Mouse (Mus musculus) liver, embryonic 11.5 days (tissue): Measurements from ENCODE around the gene Zfp655. TPM values are rescaled to one million over a fixed set of nuclear protein-coding genes. Genes with fewer than 3 reads are reported as not detected.
"Not testable (repeated sequence)": the region's sequence is repeated elsewhere in the genome, so short reads cannot be mapped to it uniquely, and the experiment has no call there.

Experiments used
- ATAC-seq: fragments of 200-750 bp; cut with Nextera tagmentation; replicated peaks from 2 replicates; pipeline ENCODE4 v1.8.0; 2017; ENCODE audit warnings: moderate number of reproducible peaks, mild to moderate bottlenecking, moderate TSS enrichment, moderate library complexity; ENCODE audit not compliant: low FRiP score
- DNase-seq: peaks from one replicate; pipeline ENCODE4 v3.0.0-alpha.2; 2017; ENCODE audit warnings: low spot score
- H3K27ac ChIP-seq: fragments of 300-500 bp; sonication (generic); 2 replicates; pipeline ENCODE4 v1.5.1; 2014; ENCODE audit warnings: mild to moderate bottlenecking, low read depth, low read length, control low read depth
- H3K27me3 ChIP-seq: fragments of 300-500 bp; sonication (generic); replicated peaks from 2 replicates; pipeline ENCODE4 v1.6.1; 2014; ENCODE audit warnings: low read length, mixed read lengths; ENCODE audit not compliant: control insufficient read depth, insufficient read depth
- H3K36me3 ChIP-seq: fragments of 300-500 bp; sonication (generic); 2 replicates; pipeline ENCODE4 v1.6.1; 2014; ENCODE audit warnings: mild to moderate bottlenecking, low read length, moderate library complexity, mixed read lengths; ENCODE audit not compliant: control insufficient read depth, insufficient read depth
- H3K4me1 ChIP-seq: fragments of 300-500 bp; sonication (generic); replicated peaks from 2 replicates; pipeline ENCODE4 v1.6.1; 2014; ENCODE audit warnings: low read length, mixed read lengths; ENCODE audit not compliant: control insufficient read depth, insufficient read depth
- H3K4me2 ChIP-seq: fragments of 300-500 bp; sonication (generic); 2 replicates; pipeline ENCODE4 v1.6.1; 2014; ENCODE audit warnings: mild to moderate bottlenecking, control low read depth, moderate library complexity
- H3K4me3 ChIP-seq: fragments of 300-500 bp; sonication (generic); 2 replicates; pipeline ENCODE4 v1.5.1; 2014; ENCODE audit warnings: low read depth, low read length, control low read depth
- H3K9ac ChIP-seq: fragments of 300-500 bp; sonication (generic); 2 replicates; pipeline ENCODE4 v1.6.1; 2014; ENCODE audit warnings: low read depth, low read length, control low read depth
- H3K9me3 ChIP-seq: fragments of 300-500 bp; sonication (generic); 2 replicates; pipeline ENCODE4 v1.6.1; 2016; ENCODE audit warnings: low read length, inconsistent platforms, mixed read lengths; ENCODE audit not compliant: control insufficient read depth
- WGBS: fragments of 180-500 bp; shearing (Covaris S2); extraction: QIAGEN DNeasy Blood & Tissue Kit; methylation state at CpG from one replicate; pipeline ENCODE4 v1.1.7; 2014; 5-methylcytosine and 5-hydroxymethylcytosine counted together
- polyA plus RNA-seq: library from polyadenylated mRNA; unstranded; fragments of >200 nt; fragmentation: Nextera tagmentation; extraction: Ambion mirVana; gene quantifications from 2 replicates; pipeline ENCODE4 v1.2.1, GENCODE M21; 2014

Gene Zfp655
- polyA plus RNA-seq, 1 experiment from 2014 or later: 33.2 TPM

GRCm38 (mm10) chr5:145202446-145202845 lies 29.1 kb upstream of the Zfp655 start:
- Histone ChIP-seq H3K9me3 (no peaks in the 10 kb centered on the region), H3K9ac (no peak overlapping the region), H3K27me3 (no peaks in the 10 kb centered on the region), H3K27ac (no peak overlapping the region), H3K4me2 (no peak overlapping the region), H3K36me3 (0 out of 2 replicates have a peak, but pooled peaks cover 2% of the 10 kb centered on the region), H3K4me3 (no peak overlapping the region), H3K4me1 (peaks cover 13% of the 10 kb centered on the region)
- 51% methylated on average over 3 of the region's 3 CpGs for WGBS
- ATAC-seq (no peak), DNase-seq (no peak)

GRCm38 (mm10) chr5:145203936-145204691 lies 27.4 kb upstream of the Zfp655 start, which contains the start of gene Zkscan5:
Gene Zkscan5 (plus strand): TSS chr5:145204562.
- Histone ChIP-seq H3K9ac (peak within 1 kb of the TSS; percentile 74), H3K4me3 (peak within 1 kb of the TSS; percentile 64), H3K4me2 (peak within 1 kb of the TSS; percentile 74), H3K4me1 (peaks cover 13% of the 10 kb centered on the region), H3K36me3 (peaks cover 5% of the 10 kb centered on the region; the same call in 1 of the 2 replicates), H3K27ac (peak within 1 kb of the TSS; percentile 85), H3K27me3 (no peaks in the 10 kb centered on the region), H3K9me3 (no peaks in the 10 kb centered on the region)
- DNase-seq: peak; percentile 95
- under 1% methylated on average over 22 of the region's 22 CpGs for WGBS
- ATAC-seq: peak; percentile 95

GRCm38 (mm10) chr5:145205041-145205440 lies 26.5 kb upstream of the Zfp655 start:
- peak overlapping the region; percentile 64 for H3K4me3 ChIP-seq
- ATAC-seq (no peak), DNase-seq (no peak)
- peak overlapping the region; percentile 74 for H3K4me2 ChIP-seq
- peaks cover 7% of the 10 kb centered on the region; the same call in 1 of the 2 replicates for H3K36me3 ChIP-seq
- peaks cover 13% of the 10 kb centered on the region for H3K4me1 ChIP-seq
- no peaks in the 10 kb centered on the region for H3K27me3 ChIP-seq
- H3K9ac ChIP-seq: peak overlapping the region; percentile 49
- H3K27ac ChIP-seq: no peak overlapping the region; the same call in 1 of the 2 replicates
- WGBS: 15% methylated on average over 9 of the region's 9 CpGs
- H3K9me3 ChIP-seq: no peaks in the 10 kb centered on the region

GRCm38 (mm10) chr5:145207385-145207784 lies 24.1 kb upstream of the Zfp655 start:
- H3K4me3 ChIP-seq: no peak overlapping the region
- DNase-seq (no peak), ATAC-seq (no peak)
- no peak overlapping the region for H3K4me2 ChIP-seq
- no peaks in the 10 kb centered on the region for H3K27me3 ChIP-seq
- H3K9me3 ChIP-seq: no peaks in the 10 kb centered on the region
- H3K9ac ChIP-seq: no peak overlapping the region
- 92% methylated on average over 6 of the region's 6 CpGs for WGBS
- no peak overlapping the region for H3K27ac ChIP-seq
- peaks cover 6% of the 10 kb centered on the region for H3K4me1 ChIP-seq
- peaks cover 11% of the 10 kb centered on the region; the same call in 1 of the 2 replicates for H3K36me3 ChIP-seq

- H3K36me3 ChIP-seq: peaks cover 11% of the 10 kb centered on the region; the same call in 1 of the 2 replicates
Observed at GRCm38 (mm10) chr5:145207954-145208353, 23.6 kb upstream of the Zfp655 start.

GRCm38 (mm10) chr5:145208391-145208790 lies 23.1 kb upstream of the Zfp655 start:
- not testable (repeated sequence) for DNase-seq, H3K4me1 ChIP-seq, ATAC-seq, H3K27ac ChIP-seq, H3K4me2 ChIP-seq, H3K27me3 ChIP-seq, H3K4me3 ChIP-seq, H3K9ac ChIP-seq, H3K9me3 ChIP-seq
- 58% methylated on average over 11 of the region's 11 CpGs for WGBS
- peaks cover 12% of the 10 kb centered on the region; the same call in 1 of the 2 replicates for H3K36me3 ChIP-seq

More at GRCm38 (mm10) chr5:145207954-145208353, 23.6 kb upstream of the Zfp655 start:
- no peak overlapping the region for H3K9ac ChIP-seq
- 71% methylated on average over 6 of the region's 6 CpGs for WGBS
- no peak overlapping the region for H3K27ac ChIP-seq
- ATAC-seq (no peak), DNase-seq (no peak)
- no peak overlapping the region for H3K4me3 ChIP-seq
- no peaks in the 10 kb centered on the region for H3K27me3 ChIP-seq
- no peaks in the 10 kb centered on the region for H3K9me3 ChIP-seq
- peaks cover 6% of the 10 kb centered on the region for H3K4me1 ChIP-seq
- H3K4me2 ChIP-seq: no peak overlapping the region

- H3K4me1 ChIP-seq: no peaks in the 10 kb centered on the region
Observed at GRCm38 (mm10) chr5:145211340-145211739, 20.2 kb upstream of the Zfp655 start.

GRCm38 (mm10) chr5:145212216-145212615 lies 19.3 kb upstream of the Zfp655 start:
- H3K9ac ChIP-seq: no peak overlapping the region

More at GRCm38 (mm10) chr5:145211340-145211739, 20.2 kb upstream of the Zfp655 start:
- Histone ChIP-seq H3K27ac (no peak overlapping the region), H3K9ac (no peak overlapping the region), H3K27me3 (no peaks in the 10 kb centered on the region), H3K4me2 (no peak overlapping the region), H3K4me3 (no peak overlapping the region), H3K9me3 (no peaks in the 10 kb centered on the region), H3K36me3 (peaks cover 14% of the 10 kb centered on the region; the same call in 1 of the 2 replicates)
- ATAC-seq: no peak
- DNase-seq: no peak
- 97% methylated on average over 4 of the region's 4 CpGs for WGBS

More at GRCm38 (mm10) chr5:145212216-145212615, 19.3 kb upstream of the Zfp655 start:
- ATAC-seq: no peak
- no peak overlapping the region for H3K4me2 ChIP-seq
- H3K27me3 ChIP-seq: no peaks in the 10 kb centered on the region
- H3K27ac ChIP-seq: no peak overlapping the region
- no peaks in the 10 kb centered on the region for H3K9me3 ChIP-seq
- peaks cover 11% of the 10 kb centered on the region; the same call in 1 of the 2 replicates for H3K36me3 ChIP-seq
- no peaks in the 10 kb centered on the region for H3K4me1 ChIP-seq
- 88% methylated on average over 4 of the region's 4 CpGs for WGBS
- no peak for DNase-seq
- no peak overlapping the region for H3K4me3 ChIP-seq
